Mouse (Mus musculus) ES-E14 (cell line): ENCODE data around the gene Helb. TPM values are rescaled to one million over a fixed set of nuclear protein-coding genes. Genes with fewer than 3 reads are reported as not detected.

Experiments used
- DNase-seq: peaks from one replicate; pipeline ENCODE4 v3.0.0-alpha.2; 2013; ENCODE audit warnings: low read depth, low spot score
- H3K27ac ChIP-seq: 2 replicates; pipeline ENCODE4 v1.5.1; 2012; ENCODE audit warnings: low read depth, mild to moderate bottlenecking, low read length, moderate library complexity, mixed read lengths; ENCODE audit not compliant: poor library complexity, insufficient read depth, severe bottlenecking
- H3K36me3 ChIP-seq: 2 replicates; pipeline ENCODE4 v1.6.1; 2012; ENCODE audit warnings: mild to moderate bottlenecking, low read length, moderate library complexity, mixed read lengths; ENCODE audit not compliant: control insufficient read depth, poor library complexity, insufficient read depth, severe bottlenecking
- H3K4me1 ChIP-seq, 2 experiments: fragments of 150-350 bp in 1 of 2; sonication (generic) in 1 of 2; 2 replicates each; pipeline ENCODE4 v1.6.1; 2012; ENCODE audit warnings: low read length in 2 of 2, mild to moderate bottlenecking in 1 of 2, mixed read lengths in 1 of 2; ENCODE audit not compliant: control insufficient read depth in 2 of 2, insufficient read depth in 2 of 2, poor library complexity in 1 of 2
- H3K4me3 ChIP-seq, 2 experiments: fragments of 150-350 bp in 1 of 2; sonication (generic) in 1 of 2; 2 replicates each; pipeline ENCODE4 v1.5.1; 2012; ENCODE audit warnings: low read length in 2 of 2, low read depth in 1 of 2, mild to moderate bottlenecking in 1 of 2, mixed read lengths in 1 of 2; ENCODE audit not compliant: insufficient read depth in 1 of 2, poor library complexity in 1 of 2, severe bottlenecking in 1 of 2
- H3K9ac ChIP-seq: 2 replicates; pipeline ENCODE4 v1.6.1; 2012; ENCODE audit warnings: low read depth, mild to moderate bottlenecking, low read length, mixed read lengths; ENCODE audit not compliant: poor library complexity, insufficient read depth, severe bottlenecking
- H3K9me3 ChIP-seq: fragments of 150-350 bp; sonication (generic); 2 replicates; pipeline ENCODE4 v1.6.1; 2012; ENCODE audit warnings: low read depth, mild to moderate bottlenecking, low read length; ENCODE audit not compliant: control insufficient read depth, insufficient read depth
- CHD2 ChIP-seq: IDR thresholded peaks from 2 replicates; pipeline ENCODE4 v1.6.1; 2014; ENCODE audit warnings: mild to moderate bottlenecking, low read depth, low read length, inconsistent platforms
- HCFC1 ChIP-seq: IDR thresholded peaks from 2 replicates; pipeline ENCODE4 v1.6.1; 2012; ENCODE audit warnings: low read length, inconsistent platforms, borderline replicate concordance; ENCODE audit not compliant: insufficient read depth
- MAFK ChIP-seq: IDR thresholded peaks from 2 replicates; pipeline ENCODE4 v1.6.1; 2014; ENCODE audit warnings: mild to moderate bottlenecking, low read depth, low read length, inconsistent platforms; ENCODE audit not compliant: insufficient read depth
- ZC3H11A ChIP-seq: IDR thresholded peaks from 2 replicates; pipeline ENCODE4 v1.6.1; 2012; ENCODE audit warnings: low read depth, mild to moderate bottlenecking, inconsistent platforms, low read length, borderline replicate concordance
- ZNF384 ChIP-seq: IDR thresholded peaks from 2 replicates; pipeline ENCODE4 v1.6.1; 2012; ENCODE audit warnings: low read depth, low read length, inconsistent platforms
- in situ Hi-C, 2 experiments: fragments of 600-800 bp; cut with MboI; formaldehyde crosslinking; loops; one replicate each; pipeline ENCODE4 v1.15.1; 2025; ENCODE audit warnings: low sequenced_read_pairs in 2 of 2, inconsistent platforms in 1 of 2; ENCODE audit not compliant: unreplicated experiment in 2 of 2
- total RNA-seq: library from RNA; depleted of rRNA; stranded (reverse); fragments of 300-350 nt; gene quantifications from 2 replicates; pipeline ENCODE4 v1.2.3, GENCODE M21; 2012

Helb gene
- total RNA-seq, 1 experiment: 26.6 TPM

- peaks cover 19% of the 10 kb centered on the region for H3K36me3 ChIP-seq
- DNase-seq: no peak
- TF ChIP-seq CHD2 (no peak), ZNF384 (peak; percentile 59; the same call in 1 of the 2 replicates)
- H3K4me3 ChIP-seq: peak overlapping the region; percentile 91 to 92
- peaks cover 0 to 6% of the 10 kb centered on the region in 2 experiments; a peak in 2 of 4 replicates for H3K4me1 ChIP-seq
- peak overlapping the region; percentile 92; the same call in 1 of the 2 replicates for H3K9ac ChIP-seq
- no peak overlapping the region; the same call in 1 of the 2 replicates for H3K27ac ChIP-seq
- H3K9me3 ChIP-seq: no peaks in the 10 kb centered on the region
- in situ Hi-C loops: no loop called here
Observed at GRCm38 (mm10) chr10:120111691-120112319, 982 bp downstream of the Helb start.

- in situ Hi-C loops: no loop called here
- no peak overlapping the region for H3K27ac ChIP-seq
- H3K9ac ChIP-seq: no peak overlapping the region
- H3K36me3 ChIP-seq: peaks cover 32% of the 10 kb centered on the region
- no peaks in the 10 kb centered on the region for H3K9me3 ChIP-seq
- TF ChIP-seq MAFK (no peak), ZNF384 (no peak), CHD2 (no peak), HCFC1 (no peak), ZC3H11A (no peak)
- H3K4me3 ChIP-seq: no peak overlapping the region
- peaks cover 0 to 4% of the 10 kb centered on the region in 2 experiments; a peak in 1 of 4 replicates for H3K4me1 ChIP-seq
- no peak for DNase-seq
Observed at GRCm38 (mm10) chr10:120100806-120101205, 12.0 kb downstream of the Helb start.

GRCm38 (mm10) chr10:120097564-120097963 lies 15.2 kb downstream of the Helb start:
- H3K27ac ChIP-seq: no peak overlapping the region
- in situ Hi-C loops: no loop called here

GRCm38 (mm10) chr10:120095716-120096115 lies 17.1 kb downstream of the Helb start:
- Histone ChIP-seq H3K9me3 (no peaks in the 10 kb centered on the region), H3K36me3 (peaks cover 31% of the 10 kb centered on the region), H3K9ac (no peak overlapping the region), H3K4me1 (peaks cover 5 to 6% of the 10 kb centered on the region in 2 experiments; a peak in 2 of 4 replicates), H3K4me3 (no peak overlapping the region), H3K27ac (no peak overlapping the region)
- DNase-seq: no peak
- no peak for TF ChIP-seq MAFK
- TF ChIP-seq CHD2: no peak
- no peak for TF ChIP-seq HCFC1
- no peak for TF ChIP-seq ZC3H11A
- TF ChIP-seq ZNF384: no peak
- in situ Hi-C loops: no loop called here

More at GRCm38 (mm10) chr10:120097564-120097963, 15.2 kb downstream of the Helb start:
- Histone ChIP-seq H3K9me3 (no peaks in the 10 kb centered on the region), H3K36me3 (peaks cover 24% of the 10 kb centered on the region), H3K4me1 (peaks cover 2 to 4% of the 10 kb centered on the region in 2 experiments; a peak in 1 of 4 replicates), H3K9ac (no peak overlapping the region), H3K4me3 (no peak overlapping the region)
- no peak for DNase-seq
- TF ChIP-seq HCFC1: no peak
- no peak for TF ChIP-seq MAFK
- no peak for TF ChIP-seq ZC3H11A
- TF ChIP-seq CHD2: no peak
- TF ChIP-seq ZNF384: no peak

- TF ChIP-seq CHD2 (no peak), HCFC1 (no peak), ZC3H11A (no peak), MAFK (no peak), ZNF384 (no peak)
- H3K27ac ChIP-seq: no peak overlapping the region
- H3K9ac ChIP-seq: no peak overlapping the region
- in situ Hi-C loops: no loop called here
- H3K4me1 ChIP-seq: peaks cover 3 to 5% of the 10 kb centered on the region in 2 experiments; a peak in 1 of 4 replicates
- DNase-seq: no peak
- H3K36me3 ChIP-seq: peaks cover 31% of the 10 kb centered on the region
- no peaks in the 10 kb centered on the region for H3K9me3 ChIP-seq
- H3K4me3 ChIP-seq: no peak overlapping the region
Observed at GRCm38 (mm10) chr10:120095136-120095535, 17.7 kb downstream of the Helb start.
